Comparison of ENCODE assay signal across 9 mouse cellular contexts in the genomic region with DNA sequence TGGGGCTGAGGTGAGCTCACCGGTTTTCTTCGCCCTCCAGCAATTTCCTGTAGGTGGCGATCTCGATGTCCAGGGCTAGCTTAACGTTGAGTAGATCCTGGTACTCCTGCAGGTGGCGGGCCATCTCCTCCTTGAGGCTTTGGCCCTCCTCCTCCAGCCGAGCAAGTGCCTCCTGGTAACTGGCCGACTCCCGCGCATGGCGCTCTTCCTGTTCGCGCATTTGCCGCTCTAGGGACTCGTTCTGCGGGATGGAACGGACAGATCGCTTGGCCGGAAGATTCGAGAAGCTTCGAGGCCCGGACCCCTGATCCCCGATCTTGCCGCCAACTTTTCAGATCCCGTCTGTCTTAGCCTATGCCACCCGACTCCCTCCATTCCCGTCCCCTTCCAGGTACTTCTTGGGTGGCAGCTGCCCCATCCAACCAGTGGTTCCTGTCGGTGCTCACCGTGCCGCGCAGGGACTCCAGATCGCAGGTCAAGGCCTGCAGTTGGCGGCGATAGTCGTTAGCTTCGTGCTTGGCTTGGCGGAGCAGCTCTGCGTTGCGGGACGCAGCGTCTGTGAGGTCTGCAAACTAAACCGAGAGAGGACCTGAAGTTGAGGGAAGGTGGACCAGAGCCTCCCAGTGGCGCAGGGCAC. TPM values are rescaled to one million over a fixed set of nuclear protein-coding genes. Genes with fewer than 3 reads are reported as not detected.
DNase-seq lines count a peak whose midpoint lies in the region; ATAC-seq and TF ChIP-seq lines count a peak whose summit lies in the region.
"Had no signal": no experiment of that assay in that cellular context is flagged by ENCODE, and none has a peak within 500 bp of the region (broad histone marks: within the 10 kb centered on the region; RNA-seq: fewer than 3 reads in every experiment).

No protein-coding gene starts in this region.

- peak overlapping the region; percentile 52 for H3K4me2 ChIP-seq in forebrain, embryonic 11.5 days (ENCODE audit: low read depth, low read length, severe bottlenecking)

- H3K4me3 ChIP-seq in forebrain, embryonic 11.5 days (ENCODE audit: low read depth, low read length), result peak overlapping the region; percentile 23; the same call in 1 of the 2 replicates
- peak overlapping the region; percentile 62 for H3K4me3 ChIP-seq in small intestine, adult 2 months (ENCODE audit: low read depth, low read length)
- H3K4me3 ChIP-seq: myocyte had no signal

- no peaks in the 10 kb centered on the region for H3K36me3 ChIP-seq in forebrain, embryonic 11.5 days (ENCODE audit: control insufficient read depth, insufficient read depth, low read length)
- no peaks in the 10 kb centered on the region for H3K36me3 ChIP-seq in small intestine, adult 2 months (ENCODE audit: control insufficient read depth, insufficient read depth, low read length)

- H3K4me1 ChIP-seq in forebrain, embryonic 11.5 days (replicated peaks; ENCODE audit: control insufficient read depth, insufficient read depth, low read length), result peaks cover 2% of the 10 kb centered on the region; the same call in 1 of the 2 replicates
- H3K4me1 ChIP-seq in small intestine, adult 2 months (ENCODE audit: control insufficient read depth, insufficient read depth, insufficient read length, low read length), result peaks cover 7% of the 10 kb centered on the region; the same call in 1 of the 2 replicates

- WGBS in forebrain, embryonic 11.5 days, result 2% methylated on average over 43 of the region's 43 CpGs
- WGBS in small intestine, adult 2 months, result 3% methylated on average over 43 of the region's 43 CpGs

- no peak overlapping the region for H3K27ac ChIP-seq in forebrain, embryonic 11.5 days (ENCODE audit: low read depth, low read length)
- H3K27ac ChIP-seq in small intestine, adult 2 months (ENCODE audit: insufficient read depth, low read depth, low read length), result no peak overlapping the region

- TF ChIP-seq CTCF in small intestine, adult 2 months (IDR thresholded peaks at IDR 0.05; ENCODE audit: extremely low read depth, insufficient read length, insufficient replicate concordance, low read depth, low read length), result peak; percentile 91

- intact Hi-C loops in heart, postnatal 25 days (cut with DNase I), result no loop called here

- H3K27me3 ChIP-seq in forebrain, embryonic 11.5 days (ENCODE audit: control insufficient read depth, insufficient read depth, low read length), result peaks cover 14% of the 10 kb centered on the region; the same call in 1 of the 2 replicates
- H3K27me3 ChIP-seq in small intestine, adult 2 months (ENCODE audit: control insufficient read depth, insufficient read depth, low read length), result no peaks in the 10 kb centered on the region

- peak; percentile 63; the same call in 1 of the 2 replicates for ATAC-seq in forebrain, embryonic 11.5 days (replicated peaks; ENCODE audit: low FRiP score)
- peak; percentile 88 for ATAC-seq in megakaryocyte progenitor cell, adult 5-6 weeks (replicated peaks; ENCODE audit: poor library complexity)

- peak; percentile 31 for DNase-seq in NIH3T3 (ENCODE audit: low read depth)
- peak; percentile 82 for DNase-seq in c-Kit-positive CD71-positive TER-119-positive erythroid progenitor cells, embryonic 14.5 days (ENCODE audit: low spot score)
- peak; percentile 81 for DNase-seq in forebrain, embryonic 11.5 days (ENCODE audit: low spot score)
- peak; percentile 50 for DNase-seq in heart, postnatal 25 days (ENCODE audit: low spot score)
- peak; percentile 80 to 90 for DNase-seq in kidney, postnatal 4 days
- no peak for DNase-seq in frontal cortex, postnatal 14 days (ENCODE audit: low spot score in 2 of 2)

- no peak for TF ChIP-seq POLR2A in small intestine, adult 2 months (IDR thresholded peaks at IDR 0.05; ENCODE audit: low read depth, low read length)

- peak overlapping the region; percentile 52 for H3K9ac ChIP-seq in forebrain, embryonic 11.5 days (ENCODE audit: low read length)

- no peaks in the 10 kb centered on the region for H3K9me3 ChIP-seq in forebrain, embryonic 11.5 days (ENCODE audit: control insufficient read depth, low read length)

RNA-seq across cellular contexts. Expression of a gene that starts 7.6 kb away (rescaled TPM):
- 0.09 TPM in 1 of 2 replicates, not detected in the other for polyA plus RNA-seq in forebrain, embryonic 11.5 days (2014; fragmentation: Nextera tagmentation; extraction: Ambion mirVana)
- under 1 TPM; 0.13 to 0.31 TPM for total RNA-seq in heart, postnatal 25 days (2021)
- 0.10 TPM in 1 of 2 replicates, not detected in the other for total RNA-seq in megakaryocyte progenitor cell, adult 5-6 weeks (2015)
- total RNA-seq in megakaryocyte progenitor cell, adult 5-6 weeks (2017), result not detected in 2 replicates
- 0.30 and 0.65 TPM in 2 replicates for polyA plus RNA-seq in small intestine, adult 2 months (2012; rRNA removed)

RNA-seq across cellular contexts. Expression of a gene that starts 8.2 kb away (rescaled TPM):
- polyA plus RNA-seq in forebrain, embryonic 11.5 days (2014; fragmentation: Nextera tagmentation; extraction: Ambion mirVana), result not detected in 2 replicates
- total RNA-seq in heart, postnatal 25 days (2021), result not detected
- not detected in 2 replicates for total RNA-seq in megakaryocyte progenitor cell, adult 5-6 weeks (2015)
- total RNA-seq in megakaryocyte progenitor cell, adult 5-6 weeks (2017), result not detected in 2 replicates
- polyA plus RNA-seq in small intestine, adult 2 months (2012; rRNA removed), result not detected in 2 replicates
- polyA plus RNA-seq: myocyte had no signal

RNA-seq across cellular contexts. Expression of a gene that starts 12.1 kb away (rescaled TPM):
- 2.3 and 3.5 TPM in 2 replicates for polyA plus RNA-seq in forebrain, embryonic 11.5 days (2014; fragmentation: Nextera tagmentation; extraction: Ambion mirVana)
- not detected for total RNA-seq in heart, postnatal 25 days (2021)
- total RNA-seq in megakaryocyte progenitor cell, adult 5-6 weeks (2015), result 0.12 TPM in 1 of 2 replicates, not detected in the other
- not detected in 2 replicates for total RNA-seq in megakaryocyte progenitor cell, adult 5-6 weeks (2017)
- polyA plus RNA-seq in small intestine, adult 2 months (2012; rRNA removed), result not detected in 2 replicates

RNA-seq across cellular contexts. Expression of a gene that starts 12.3 kb away (rescaled TPM):
- 317 and 330 TPM in 2 replicates for polyA plus RNA-seq in forebrain, embryonic 11.5 days (2014; fragmentation: Nextera tagmentation; extraction: Ambion mirVana)
- 10 to 100 TPM; 34.6 to 36.1 TPM for total RNA-seq in heart, postnatal 25 days (2021)
- total RNA-seq in megakaryocyte progenitor cell, adult 5-6 weeks (2015), result 117 and 130 TPM in 2 replicates
- 139 and 151 TPM in 2 replicates for total RNA-seq in megakaryocyte progenitor cell, adult 5-6 weeks (2017)
- polyA plus RNA-seq in small intestine, adult 2 months (2012; rRNA removed), result 30.7 and 57.1 TPM in 2 replicates

RNA-seq across cellular contexts. Expression of a gene that starts 31.8 kb away (rescaled TPM):
- 13.0 and 13.3 TPM in 2 replicates for polyA plus RNA-seq in forebrain, embryonic 11.5 days (2014; fragmentation: Nextera tagmentation; extraction: Ambion mirVana)
- under 1 TPM; 0.44 to 0.50 TPM for total RNA-seq in heart, postnatal 25 days (2021)
- total RNA-seq in megakaryocyte progenitor cell, adult 5-6 weeks (2015), result 18.8 and 19.0 TPM in 2 replicates
- total RNA-seq in megakaryocyte progenitor cell, adult 5-6 weeks (2017), result 18.9 and 20.5 TPM in 2 replicates
- 2.2 and 5.0 TPM in 2 replicates for polyA plus RNA-seq in small intestine, adult 2 months (2012; rRNA removed)

Comparison
In these comparisons a context has a peak if more than half of its experiments do, and no peak if none do; other contexts are left out.
1. DNase-seq: peak in NIH3T3 (single experiment), c-Kit-positive CD71-positive TER-119-positive erythroid progenitor cells, embryonic 14.5 days (single experiment), forebrain, embryonic 11.5 days (single experiment), heart, postnatal 25 days (single experiment) and kidney, postnatal 4 days (2 of 2); none in frontal cortex, postnatal 14 days (0 of 2).